16 mouse cellular contexts compared by ENCODE assay signal in the genomic region with DNA sequence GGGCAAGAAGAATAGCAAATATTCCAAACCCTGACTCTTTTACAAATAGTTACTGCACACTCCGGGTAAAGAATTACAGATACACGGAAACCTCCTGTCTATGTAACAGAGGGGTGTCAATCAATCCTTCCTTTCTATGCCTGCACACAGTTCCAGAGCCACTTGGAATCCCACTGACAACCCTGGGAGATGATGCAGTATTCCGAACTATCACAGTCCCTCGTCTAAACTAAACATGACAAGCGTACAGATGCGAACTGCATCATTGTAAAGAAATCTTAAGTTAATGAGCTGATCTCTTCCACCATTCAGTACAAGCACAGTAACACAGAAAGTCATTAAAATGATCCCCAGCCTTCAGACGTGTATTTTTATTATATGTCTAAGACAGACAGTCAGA.
"Had no signal": no experiment of that assay in that cellular context is flagged by ENCODE, and none has a peak within 500 bp of the region (broad histone marks: within the 10 kb centered on the region; RNA-seq: fewer than 3 reads in every experiment).

No protein-coding gene starts in this region.

- H3K9ac ChIP-seq: kidney, embryonic 15.5 days; limb, embryonic 12.5 days; liver, embryonic 13.5 days; liver, postnatal 0 days; lung, embryonic 15.5 days; neural tube, embryonic 12.5 days; stomach, embryonic 15.5 days had no signal

- ATAC-seq: liver, postnatal 0 days had no signal

- H3K9me3 ChIP-seq: kidney, embryonic 15.5 days; limb, embryonic 12.5 days; liver, embryonic 13.5 days; lung, embryonic 15.5 days; neural tube, embryonic 12.5 days; stomach, embryonic 15.5 days had no signal

- H3K36me3 ChIP-seq: kidney, embryonic 15.5 days; limb, embryonic 12.5 days; liver, embryonic 13.5 days; lung, embryonic 15.5 days; neural tube, embryonic 12.5 days; stomach, embryonic 15.5 days had no signal

- H3K4me1 ChIP-seq: limb, embryonic 12.5 days; liver, embryonic 13.5 days; neural tube, embryonic 12.5 days; stomach, embryonic 15.5 days had no signal

- H3K27ac ChIP-seq: limb, embryonic 12.5 days; liver, embryonic 13.5 days; lung, embryonic 15.5 days; neural tube, embryonic 12.5 days; stomach, embryonic 15.5 days had no signal

- H3K4me3 ChIP-seq: limb, embryonic 12.5 days; liver, embryonic 13.5 days; neural tube, embryonic 12.5 days; stomach, embryonic 15.5 days had no signal

- DNase-seq: kidney, adult 2 months; kidney, postnatal 14 days; layer of hippocampus, adult 9-11 months; layer of hippocampus, postnatal 36 days; liver; liver, embryonic 13.5 days; liver, postnatal 0 days; lung, postnatal 14 days; right cerebral cortex, postnatal 14 days; thymus, adult 2 months; thymus, postnatal 25 days had no signal

- H3K4me2 ChIP-seq: limb, embryonic 12.5 days; liver, embryonic 13.5 days; neural tube, embryonic 12.5 days; stomach, embryonic 15.5 days had no signal

- H3K27me3 ChIP-seq: kidney, embryonic 15.5 days; limb, embryonic 12.5 days; liver, embryonic 13.5 days; lung, embryonic 15.5 days; neural tube, embryonic 12.5 days; stomach, embryonic 15.5 days had no signal
